Mouse (Mus musculus) spleen, adult 2 months (tissue): ENCODE results near the gene Nt5c3.

Source experiments
- CTCF ChIP-seq: fragments of 200-500 bp; IDR thresholded peaks from 2 replicates; pipeline ENCODE4 v1.5.1; 2011; ENCODE audit warnings: mild to moderate bottlenecking, inconsistent platforms; ENCODE audit not compliant: insufficient read depth, insufficient read length, insufficient replicate concordance; ENCODE audit errors: extremely low read depth
- POLR2A ChIP-seq: fragments of 200-500 bp; IDR thresholded peaks from 2 replicates; pipeline ENCODE4 v1.6.1; 2011; ENCODE audit warnings: low read depth, low read length, inconsistent platforms

DNA sequence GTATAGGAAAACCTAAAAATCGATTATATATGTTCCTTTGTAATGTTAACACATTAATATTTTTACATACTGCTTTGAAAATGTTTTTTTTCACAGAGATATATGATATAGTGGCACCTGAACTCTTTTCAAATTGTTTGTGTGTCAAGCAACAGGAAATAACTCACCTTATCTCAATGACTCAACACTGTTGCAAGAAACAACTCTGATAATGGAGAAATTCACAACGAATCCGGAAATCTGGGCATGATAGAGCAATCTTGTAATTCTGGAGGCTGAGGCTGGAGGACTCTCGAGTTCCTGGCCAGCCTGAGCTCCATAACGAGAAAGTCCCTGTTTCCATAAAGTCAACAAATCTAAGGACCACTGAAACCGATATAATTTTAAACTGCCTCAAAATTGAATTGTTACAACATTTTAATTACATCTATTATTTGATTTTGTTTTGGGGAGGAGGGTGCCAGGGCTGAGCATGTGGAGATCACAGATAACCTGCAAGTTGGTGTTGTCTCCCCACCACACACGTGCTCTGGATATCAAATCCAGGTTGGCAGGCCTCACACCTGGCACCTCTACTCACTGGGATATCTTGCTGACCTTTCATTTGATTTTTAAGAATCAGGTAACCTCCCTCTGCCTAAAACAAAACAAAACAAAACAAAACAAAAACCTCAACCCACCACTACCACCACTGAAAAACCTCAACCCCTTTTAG, 4.2 kb downstream of the Nt5c3 start:
- TF ChIP-seq CTCF (no peak), POLR2A (no peak)
